Mouse (Mus musculus): ENCODE measurements around the gene Brd4.

Gene Brd4

DNA sequence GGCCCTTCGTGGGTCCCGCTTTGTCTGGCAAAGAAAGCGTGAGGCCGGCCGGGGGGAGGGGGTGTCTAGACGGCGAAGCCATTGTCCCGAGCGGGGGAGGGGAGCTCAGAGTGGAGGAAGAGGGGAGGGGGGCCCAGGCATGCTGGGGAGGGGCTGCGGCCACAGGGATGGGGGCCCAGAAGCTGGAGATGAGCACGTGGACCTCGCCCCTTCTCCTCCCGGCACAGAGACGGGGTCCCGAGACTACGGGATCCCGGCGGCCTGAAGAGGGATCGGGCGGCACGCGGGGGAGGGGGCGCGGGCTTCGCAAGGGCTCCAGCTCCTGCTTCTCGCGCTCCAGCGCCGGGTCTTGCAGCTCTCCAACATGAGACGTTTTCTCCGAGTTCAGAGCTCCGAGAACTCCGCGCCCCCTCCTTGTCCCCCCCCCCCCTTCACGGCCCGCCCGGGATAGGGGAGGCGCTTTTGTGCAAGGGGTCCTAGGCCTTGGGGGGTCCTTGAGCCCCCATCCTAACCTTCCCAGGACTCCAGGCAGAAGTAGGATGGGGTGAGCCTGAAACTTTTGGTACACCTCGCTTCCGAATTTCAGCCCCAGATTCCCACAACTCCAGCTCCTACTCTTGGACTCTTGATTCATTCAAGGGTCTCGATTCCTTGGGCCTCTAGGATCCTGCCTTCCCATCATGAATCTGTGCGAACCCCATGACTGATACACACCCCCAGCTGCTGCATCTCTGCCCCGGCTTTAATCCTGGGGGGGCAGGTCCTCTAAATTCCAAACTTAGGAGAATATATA, 118.5 kb downstream of the Brd4 start:
- peak; percentile 42 for DNase-seq

DNA sequence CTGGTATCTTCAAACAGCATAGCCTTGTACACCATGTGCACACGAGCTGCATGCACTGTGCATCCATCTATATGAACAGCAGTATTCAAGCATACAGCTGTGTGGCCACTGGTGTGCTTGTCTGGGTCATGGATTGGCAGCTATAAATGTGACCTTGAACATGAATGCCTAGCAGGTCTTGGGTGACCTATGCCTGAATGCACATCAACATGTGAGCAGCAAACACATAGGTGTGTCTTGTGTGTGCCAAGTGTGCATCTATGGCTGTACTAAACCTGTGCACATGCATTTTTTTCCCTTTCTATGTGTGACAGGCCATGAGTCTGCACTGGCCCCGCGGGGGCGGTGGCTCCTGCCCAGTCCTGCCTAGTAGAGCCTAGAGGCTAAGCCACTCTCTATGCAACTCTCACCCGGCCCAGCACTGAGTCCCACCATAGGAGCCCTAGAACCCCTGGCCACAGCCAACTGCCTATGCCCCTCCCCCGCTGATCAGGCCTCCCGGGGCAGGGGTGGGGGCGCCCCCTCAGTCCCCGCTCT, 119.2 kb downstream of the Brd4 start:
- no peak for DNase-seq

DNA sequence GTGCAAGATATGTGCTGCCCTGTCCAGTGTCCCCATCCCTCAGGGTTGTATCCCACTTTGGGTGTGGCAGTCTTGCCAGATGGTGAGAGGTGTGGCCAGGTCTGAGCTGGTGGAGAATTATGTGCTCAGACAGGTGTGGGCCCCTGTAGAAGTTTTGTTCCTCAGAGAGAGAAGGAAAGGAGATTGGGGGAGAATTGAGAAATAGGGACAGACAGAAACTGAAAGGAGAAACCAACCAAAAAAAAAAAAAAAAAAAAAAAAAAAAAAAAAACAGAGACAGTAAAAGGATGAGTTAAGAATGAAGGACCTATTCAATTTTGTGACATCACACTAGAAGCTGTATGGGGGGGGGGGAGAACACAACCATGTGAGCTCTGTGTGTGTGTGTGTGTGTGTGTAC, 119.7 kb downstream of the Brd4 start:
- DNase-seq, result no peak

DNA sequence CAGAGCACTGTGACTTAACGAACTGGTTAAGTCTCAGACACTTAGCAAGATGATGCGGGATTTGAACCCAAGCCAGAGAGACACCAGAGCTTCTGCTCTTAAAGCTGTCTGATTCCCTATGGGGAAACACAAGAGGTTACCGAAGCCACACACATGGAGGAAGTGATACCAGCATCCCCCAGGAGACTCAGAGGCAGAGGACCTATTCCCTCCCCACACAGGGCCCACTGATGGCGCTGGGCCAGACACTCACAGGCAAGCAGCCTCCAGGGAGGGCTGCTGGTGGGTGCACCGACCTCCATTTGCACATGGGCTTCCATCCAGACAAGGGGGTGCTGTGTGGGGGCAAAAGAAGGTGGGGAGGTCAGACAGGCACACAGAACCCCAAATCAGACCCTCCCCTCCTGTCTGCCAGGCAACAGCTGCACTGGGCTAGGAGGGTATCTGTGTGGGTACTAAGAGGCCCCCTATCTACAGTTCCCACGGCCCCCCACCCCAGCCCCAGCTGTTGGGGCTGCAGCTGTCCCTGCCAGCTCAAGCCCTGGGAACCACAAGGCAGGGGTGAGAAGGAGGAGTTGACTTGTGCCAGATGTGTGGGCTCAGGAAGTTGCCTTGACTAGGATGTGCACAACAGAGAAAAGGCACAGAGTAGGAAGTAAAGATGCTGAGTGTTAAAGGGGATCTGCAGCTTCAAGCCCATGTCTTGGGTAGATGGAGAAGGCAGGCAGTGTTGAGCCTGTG, 120.4 kb downstream of the Brd4 start:
- DNase-seq, result no peak

DNA sequence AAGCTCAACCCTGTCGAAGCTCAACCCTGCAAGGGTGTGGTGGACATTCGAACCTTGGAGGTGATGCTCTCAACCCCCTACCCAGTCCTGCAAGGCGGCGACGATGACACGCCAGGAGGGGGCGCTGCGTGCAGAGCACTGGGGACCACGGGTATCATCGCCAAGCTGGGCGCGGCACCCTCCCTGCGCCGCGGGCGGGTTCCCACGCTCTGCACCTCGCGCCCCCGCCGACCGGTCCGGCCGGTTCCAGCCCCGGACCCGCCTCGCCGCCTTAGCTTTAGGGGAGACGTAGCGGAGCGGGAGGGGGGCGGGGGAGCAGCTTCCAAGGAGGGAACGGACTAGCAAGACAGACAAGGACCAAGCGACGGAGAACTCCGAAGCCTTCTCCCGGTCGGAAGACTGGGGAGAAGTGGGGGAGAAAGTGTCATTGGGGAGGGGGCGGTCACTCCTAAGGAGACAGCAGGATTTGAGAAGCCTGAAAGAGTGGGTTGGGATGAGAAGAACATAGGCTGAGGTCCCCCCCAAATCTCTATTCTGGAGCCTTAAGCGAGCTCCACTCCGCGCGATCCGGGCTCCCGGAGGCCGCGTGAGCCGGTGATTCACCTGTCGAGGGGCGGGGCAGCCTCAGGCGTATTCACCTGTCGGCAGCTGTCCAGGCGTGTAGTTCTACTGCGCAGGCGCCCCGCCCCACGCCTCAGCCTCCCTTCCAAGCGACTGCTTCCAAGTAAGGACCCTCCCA, 122.2 kb downstream of the Brd4 start:
- peak; percentile 72 for DNase-seq

DNA sequence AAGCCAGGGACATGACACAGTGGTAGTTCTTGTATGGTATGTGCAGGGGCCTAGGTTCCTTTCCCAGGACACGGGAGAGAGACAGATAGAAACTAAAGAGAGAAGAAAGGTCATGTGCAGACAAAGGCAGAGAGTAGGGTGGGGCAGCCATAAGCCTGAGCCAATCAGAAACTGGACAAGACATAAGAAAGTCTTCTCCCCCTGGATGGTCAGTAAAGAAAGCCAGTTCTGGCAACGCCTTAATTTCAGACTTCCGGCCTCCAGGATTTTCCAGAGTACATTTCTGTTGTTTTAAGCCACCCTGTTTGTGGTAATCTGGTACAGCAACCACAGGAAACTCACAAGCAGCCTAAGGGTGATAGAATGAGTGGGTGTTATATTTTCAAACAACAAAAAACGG, 123.6 kb downstream of the Brd4 start:
- DNase-seq, result no peak

DNA sequence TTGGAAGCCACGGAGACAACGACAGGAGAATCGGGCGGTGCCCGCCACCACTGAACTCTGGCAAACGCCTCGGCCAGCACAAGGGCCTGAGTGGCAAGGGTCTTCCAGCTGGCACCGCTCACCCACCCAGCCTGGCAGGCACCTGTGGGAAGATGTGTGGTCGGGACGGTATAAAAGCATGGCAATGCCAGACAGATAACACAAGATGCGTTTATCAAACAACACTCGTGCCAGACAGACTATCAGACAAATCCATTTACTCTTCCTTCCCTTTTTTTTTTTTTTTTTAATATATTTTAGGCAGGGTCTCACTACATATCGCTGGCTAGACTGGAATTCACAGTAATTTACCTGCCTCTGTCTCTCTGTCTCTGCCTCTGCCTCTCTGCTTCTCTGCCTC, 125.7 kb downstream of the Brd4 start:
- DNase-seq, result no peak

DNA sequence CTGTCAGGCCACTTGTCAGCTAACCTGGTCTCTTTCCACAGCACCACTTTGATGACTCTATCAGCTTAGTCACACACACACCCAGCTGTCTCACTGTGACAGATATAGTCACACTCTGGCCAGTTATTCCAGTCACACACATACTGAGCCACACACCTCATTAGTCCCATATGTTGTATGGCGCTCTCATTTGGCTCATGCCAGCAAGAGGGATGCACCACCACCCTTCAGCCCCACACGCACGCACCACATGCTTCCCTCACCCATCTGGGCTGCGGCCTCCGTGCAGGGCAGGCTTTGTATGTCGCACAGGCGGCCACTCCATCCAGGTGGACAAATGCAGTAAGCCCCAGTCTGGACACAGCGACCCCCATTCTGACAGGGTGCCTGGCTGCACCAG, 137.8 kb downstream of the Brd4 start:
- no peak for DNase-seq

All from kidney, adult 18-20 months (tissue).